Mouse (Mus musculus): ENCODE measurements at regions not wholly inside any gene's neighbourhood (a gene's known extent, or its start where the extent isn't known, plus 50 kb on each side); places are given as distances from the start of the nearest gene placed in this dataset.

- no peak for ATAC-seq (ENCODE audit: insufficient number of reproducible peaks, insufficient read depth, low FRiP score, low read depth)
- Histone ChIP-seq H3K4me1 (ENCODE audit: control insufficient read depth, insufficient read depth, low read length) (no peaks in the 10 kb centered on the region), H3K9me3 (ENCODE audit: control insufficient read depth, low read depth, low read length) (no peaks in the 10 kb centered on the region), H3K27ac (ENCODE audit: low read length) (no peak overlapping the region), H3K27me3 (ENCODE audit: control insufficient read depth, insufficient read depth, low read length) (no peaks in the 10 kb centered on the region), H3K36me3 (ENCODE audit: control insufficient read depth, insufficient read depth, low read length) (no peaks in the 10 kb centered on the region), H3K9ac (replicated peaks; ENCODE audit: low read depth, low read length) (no peak overlapping the region), H3K4me3 (ENCODE audit: low read depth, low read length) (no peak overlapping the region), H3K4me2 (replicated peaks; ENCODE audit: low read depth, low read length) (no peak overlapping the region)
- 57% methylated on average over 3 of the region's 3 CpGs for WGBS
Observed at GRCm38 (mm10) chr13:45251068-45251467, 138.5 kb upstream of the Mylip start.

GRCm38 (mm10) chr13:45252126-45252525 lies 137.4 kb upstream of the Mylip start:
- H3K9ac ChIP-seq (replicated peaks; ENCODE audit: low read depth, low read length), result no peak overlapping the region
- WGBS, result 45% methylated on average over 3 of the region's 3 CpGs
- ATAC-seq (ENCODE audit: insufficient number of reproducible peaks, insufficient read depth, low FRiP score, low read depth), result no peak
- no peaks in the 10 kb centered on the region for H3K9me3 ChIP-seq (ENCODE audit: control insufficient read depth, low read depth, low read length)
- no peaks in the 10 kb centered on the region for H3K27me3 ChIP-seq (ENCODE audit: control insufficient read depth, insufficient read depth, low read length)
- no peak overlapping the region for H3K27ac ChIP-seq (ENCODE audit: low read length)
- H3K4me2 ChIP-seq (replicated peaks; ENCODE audit: low read depth, low read length), result no peak overlapping the region
- H3K4me1 ChIP-seq (ENCODE audit: control insufficient read depth, insufficient read depth, low read length), result no peaks in the 10 kb centered on the region
- H3K36me3 ChIP-seq (ENCODE audit: control insufficient read depth, insufficient read depth, low read length), result no peaks in the 10 kb centered on the region
- H3K4me3 ChIP-seq (ENCODE audit: low read depth, low read length), result no peak overlapping the region

- Histone ChIP-seq H3K9me3 (ENCODE audit: control insufficient read depth, low read depth, low read length) (no peaks in the 10 kb centered on the region), H3K36me3 (ENCODE audit: control insufficient read depth, insufficient read depth, low read length) (no peaks in the 10 kb centered on the region), H3K4me2 (replicated peaks; ENCODE audit: low read depth, low read length) (no peak overlapping the region), H3K27ac (ENCODE audit: low read length) (no peak overlapping the region), H3K9ac (replicated peaks; ENCODE audit: low read depth, low read length) (no peak overlapping the region), H3K27me3 (ENCODE audit: control insufficient read depth, insufficient read depth, low read length) (no peaks in the 10 kb centered on the region), H3K4me3 (ENCODE audit: low read depth, low read length) (no peak overlapping the region), H3K4me1 (ENCODE audit: control insufficient read depth, insufficient read depth, low read length) (no peaks in the 10 kb centered on the region)
- 50% methylated on average over 2 of the region's 2 CpGs for WGBS
- no peak for ATAC-seq (ENCODE audit: insufficient number of reproducible peaks, insufficient read depth, low FRiP score, low read depth)
Observed at GRCm38 (mm10) chr13:45253221-45253620, 136.3 kb upstream of the Mylip start.

GRCm38 (mm10) chr13:45255277-45255676 lies 134.3 kb upstream of the Mylip start:
- H3K4me1 ChIP-seq (ENCODE audit: control insufficient read depth, insufficient read depth, low read length), result no peaks in the 10 kb centered on the region
- no peak overlapping the region for H3K9ac ChIP-seq (replicated peaks; ENCODE audit: low read depth, low read length)
- WGBS, result 82% methylated on average over 6 of the region's 6 CpGs
- no peaks in the 10 kb centered on the region for H3K9me3 ChIP-seq (ENCODE audit: control insufficient read depth, low read depth, low read length)
- H3K4me3 ChIP-seq (ENCODE audit: low read depth, low read length), result no peak overlapping the region
- no peak overlapping the region for H3K27ac ChIP-seq (ENCODE audit: low read length)
- H3K4me2 ChIP-seq (replicated peaks; ENCODE audit: low read depth, low read length), result no peak overlapping the region
- ATAC-seq (ENCODE audit: insufficient number of reproducible peaks, insufficient read depth, low FRiP score, low read depth), result no peak
- no peaks in the 10 kb centered on the region for H3K27me3 ChIP-seq (ENCODE audit: control insufficient read depth, insufficient read depth, low read length)
- no peaks in the 10 kb centered on the region for H3K36me3 ChIP-seq (ENCODE audit: control insufficient read depth, insufficient read depth, low read length)

DNA sequence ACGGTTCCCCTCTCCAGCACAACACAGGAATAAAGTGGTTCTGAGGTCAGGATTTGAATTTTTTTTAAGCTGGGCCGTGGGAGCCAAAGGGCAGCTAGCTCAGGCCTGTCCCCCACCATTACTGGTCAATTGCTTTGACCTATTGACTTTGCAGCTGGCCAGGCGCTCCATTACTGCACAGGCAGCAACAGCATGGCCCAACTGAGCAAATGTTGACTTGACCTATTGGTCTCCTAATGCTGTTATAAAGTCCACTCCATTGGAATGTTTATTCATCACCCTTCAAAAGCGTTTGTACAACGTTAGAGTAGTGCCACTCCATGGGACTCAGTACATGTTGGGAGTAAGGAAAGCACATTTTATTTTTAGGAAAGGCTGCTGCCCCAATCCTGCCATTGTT lies 127.5 kb upstream of the Mylip start:
- no peak overlapping the region for H3K4me3 ChIP-seq (ENCODE audit: low read depth, low read length)
- H3K27me3 ChIP-seq (ENCODE audit: control insufficient read depth, insufficient read depth, low read length), result no peaks in the 10 kb centered on the region
- H3K27ac ChIP-seq (ENCODE audit: low read length), result no peak overlapping the region
- no peaks in the 10 kb centered on the region for H3K36me3 ChIP-seq (ENCODE audit: control insufficient read depth, insufficient read depth, low read length)
- no peak for ATAC-seq (ENCODE audit: insufficient number of reproducible peaks, insufficient read depth, low FRiP score, low read depth)
- no peak overlapping the region for H3K4me2 ChIP-seq (replicated peaks; ENCODE audit: low read depth, low read length)
- WGBS, result 13% methylated on average over 5 of the region's 5 CpGs
- H3K9me3 ChIP-seq (ENCODE audit: control insufficient read depth, low read depth, low read length), result no peaks in the 10 kb centered on the region
- no peak overlapping the region for H3K9ac ChIP-seq (replicated peaks; ENCODE audit: low read depth, low read length)
- no peaks in the 10 kb centered on the region for H3K4me1 ChIP-seq (ENCODE audit: control insufficient read depth, insufficient read depth, low read length)

DNA sequence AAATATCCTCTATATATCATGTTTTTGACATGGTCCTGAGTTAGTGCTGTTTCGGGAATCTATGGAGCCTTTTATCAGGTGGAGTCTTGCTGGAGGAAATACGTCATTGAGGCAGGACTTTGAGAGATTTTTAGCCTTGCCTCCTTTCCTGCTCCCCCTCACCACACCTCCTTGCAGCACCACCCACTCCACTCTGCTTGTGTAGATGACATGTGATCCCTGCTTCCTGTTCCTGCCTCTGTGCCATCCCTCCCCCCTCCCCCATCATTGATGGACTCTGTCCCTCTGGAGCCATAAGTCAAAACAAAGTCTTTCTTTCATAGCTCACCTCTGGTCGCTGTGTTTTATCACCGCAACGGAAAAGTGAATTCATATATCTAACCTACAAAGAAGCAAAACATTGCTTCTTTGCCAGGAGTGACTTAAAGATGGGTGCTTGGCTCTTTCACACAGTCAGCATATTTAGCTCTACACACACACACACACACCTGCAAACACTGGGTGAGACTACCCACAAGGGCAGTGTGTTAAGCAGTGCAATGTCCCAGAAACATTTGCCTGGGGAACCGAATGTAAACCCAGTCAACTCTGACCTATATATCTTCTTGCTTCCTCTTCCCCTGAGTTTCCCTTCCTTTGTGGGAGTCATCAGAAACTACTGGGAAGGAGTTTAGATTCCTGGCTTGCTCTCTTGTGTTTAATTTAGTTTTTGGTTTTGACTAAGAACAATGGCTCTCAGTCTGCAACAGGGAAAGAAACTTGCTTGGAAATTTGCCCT lies 123.1 kb upstream of the Mylip start:
- no peak overlapping the region for H3K27ac ChIP-seq (ENCODE audit: low read length)
- 70% methylated on average over 6 of the region's 6 CpGs for WGBS
- H3K4me3 ChIP-seq (ENCODE audit: low read depth, low read length), result no peak overlapping the region
- H3K4me2 ChIP-seq (replicated peaks; ENCODE audit: low read depth, low read length), result no peak overlapping the region
- H3K4me1 ChIP-seq (ENCODE audit: control insufficient read depth, insufficient read depth, low read length), result no peaks in the 10 kb centered on the region
- no peaks in the 10 kb centered on the region for H3K36me3 ChIP-seq (ENCODE audit: control insufficient read depth, insufficient read depth, low read length)
- H3K27me3 ChIP-seq (ENCODE audit: control insufficient read depth, insufficient read depth, low read length), result no peaks in the 10 kb centered on the region
- ATAC-seq (ENCODE audit: insufficient number of reproducible peaks, insufficient read depth, low FRiP score, low read depth), result no peak
- no peaks in the 10 kb centered on the region for H3K9me3 ChIP-seq (ENCODE audit: control insufficient read depth, low read depth, low read length)
- no peak overlapping the region for H3K9ac ChIP-seq (replicated peaks; ENCODE audit: low read depth, low read length)

- Histone ChIP-seq H3K36me3 (ENCODE audit: control insufficient read depth, insufficient read depth, low read length) (no peaks in the 10 kb centered on the region), H3K4me2 (replicated peaks; ENCODE audit: low read depth, low read length) (no peak overlapping the region)
Observed at GRCm38 (mm10) chr13:45267446-45267845, 122.1 kb upstream of the Mylip start.

DNA sequence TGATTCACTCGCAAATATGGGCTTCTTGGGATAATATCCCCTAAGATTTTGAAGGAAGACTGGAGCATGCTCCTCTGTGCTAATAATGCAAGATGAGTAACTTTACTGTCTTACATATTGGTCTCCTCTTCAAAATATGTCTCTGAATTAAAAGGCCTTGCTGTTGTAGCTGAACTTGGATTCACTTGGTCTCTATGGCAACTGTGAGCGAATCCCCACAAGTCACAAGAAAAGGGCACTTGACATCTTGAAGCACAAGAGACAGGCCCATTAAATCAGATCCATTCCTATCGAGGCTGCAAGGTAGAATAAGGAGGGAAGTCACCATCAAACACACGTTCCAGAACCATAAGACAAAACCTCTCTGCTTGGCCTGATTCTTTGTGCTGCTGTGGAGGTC lies 121.6 kb upstream of the Mylip start:
- H3K4me2 ChIP-seq (replicated peaks; ENCODE audit: low read depth, low read length), result no peak overlapping the region
- H3K4me1 ChIP-seq (ENCODE audit: control insufficient read depth, insufficient read depth, low read length), result no peaks in the 10 kb centered on the region
- H3K36me3 ChIP-seq (ENCODE audit: control insufficient read depth, insufficient read depth, low read length), result no peaks in the 10 kb centered on the region
- H3K4me3 ChIP-seq (ENCODE audit: low read depth, low read length), result no peak overlapping the region
- H3K27me3 ChIP-seq (ENCODE audit: control insufficient read depth, insufficient read depth, low read length), result no peaks in the 10 kb centered on the region
- no peak overlapping the region for H3K9ac ChIP-seq (replicated peaks; ENCODE audit: low read depth, low read length)
- H3K27ac ChIP-seq (ENCODE audit: low read length), result no peak overlapping the region
- H3K9me3 ChIP-seq (ENCODE audit: control insufficient read depth, low read depth, low read length), result no peaks in the 10 kb centered on the region
- WGBS, result 75% methylated on average over 4 of the region's 4 CpGs
- ATAC-seq (ENCODE audit: insufficient number of reproducible peaks, insufficient read depth, low FRiP score, low read depth), result no peak

More at GRCm38 (mm10) chr13:45267446-45267845, 122.1 kb upstream of the Mylip start:
- Histone ChIP-seq H3K27me3 (ENCODE audit: control insufficient read depth, insufficient read depth, low read length) (no peaks in the 10 kb centered on the region), H3K4me1 (ENCODE audit: control insufficient read depth, insufficient read depth, low read length) (no peaks in the 10 kb centered on the region), H3K4me3 (ENCODE audit: low read depth, low read length) (no peak overlapping the region), H3K9ac (replicated peaks; ENCODE audit: low read depth, low read length) (no peak overlapping the region), H3K9me3 (ENCODE audit: control insufficient read depth, low read depth, low read length) (no peaks in the 10 kb centered on the region), H3K27ac (ENCODE audit: low read length) (no peak overlapping the region)
- 72% methylated on average over 5 of the region's 5 CpGs for WGBS
- no peak for ATAC-seq (ENCODE audit: insufficient number of reproducible peaks, insufficient read depth, low FRiP score, low read depth)
